Mouse (Mus musculus) ovary, postnatal 10 days (tissue): Measurements from ENCODE around the gene Olfr980.
"Not testable (repeated sequence)": the region's sequence is repeated elsewhere in the genome, so short reads cannot be mapped to it uniquely, and the experiment has no call there.

Experiments used
- DNase-seq: peaks from one replicate; pipeline ENCODE4 v3.0.0; 2022; ENCODE audit warnings: low spot score

Olfr980 gene

DNA sequence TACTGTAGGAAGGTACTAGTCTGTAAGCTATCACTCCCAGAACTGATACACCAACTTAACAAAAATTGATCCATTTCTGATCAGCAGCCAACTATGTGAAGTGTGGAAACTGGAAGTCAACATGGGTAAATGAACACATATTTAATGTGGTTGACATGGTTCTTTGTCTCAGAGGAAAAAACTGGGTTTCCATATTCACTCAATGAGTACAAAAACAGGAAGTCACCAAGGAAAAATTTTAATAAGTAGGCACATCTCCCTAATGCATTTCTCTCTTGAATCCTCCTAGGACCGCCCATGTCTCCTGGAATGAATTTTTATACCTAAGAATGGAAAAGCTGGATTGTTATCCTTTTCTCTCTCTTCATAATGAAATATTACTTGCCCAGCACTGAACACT is at the start of gene Olfr980:
TSS of gene Olfr980 (minus strand) at position 101 of the 400 bp plus-strand sequence.
- DNase-seq, result no peak

DNA sequence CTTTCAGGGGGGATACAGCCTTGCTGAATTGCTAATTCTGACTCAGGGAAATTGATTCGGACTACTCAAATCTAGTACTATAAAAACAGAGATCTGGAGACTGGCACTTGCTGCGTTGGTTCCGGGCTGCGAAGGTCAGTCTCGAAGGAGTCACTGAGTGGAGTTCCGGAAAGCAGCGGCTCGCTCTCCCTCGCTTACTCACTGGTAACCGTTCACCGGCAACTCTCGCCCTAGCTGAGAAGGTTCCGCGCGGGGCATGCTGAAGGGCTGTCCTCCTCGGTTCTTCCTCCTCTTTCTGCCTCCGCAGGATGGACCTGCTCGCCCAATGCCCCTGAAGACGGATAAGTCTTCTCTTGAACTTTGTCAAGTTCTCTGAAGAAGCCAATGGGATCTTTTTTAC is 40.8 kb upstream of the Olfr980 start:
- no peak for DNase-seq

DNA sequence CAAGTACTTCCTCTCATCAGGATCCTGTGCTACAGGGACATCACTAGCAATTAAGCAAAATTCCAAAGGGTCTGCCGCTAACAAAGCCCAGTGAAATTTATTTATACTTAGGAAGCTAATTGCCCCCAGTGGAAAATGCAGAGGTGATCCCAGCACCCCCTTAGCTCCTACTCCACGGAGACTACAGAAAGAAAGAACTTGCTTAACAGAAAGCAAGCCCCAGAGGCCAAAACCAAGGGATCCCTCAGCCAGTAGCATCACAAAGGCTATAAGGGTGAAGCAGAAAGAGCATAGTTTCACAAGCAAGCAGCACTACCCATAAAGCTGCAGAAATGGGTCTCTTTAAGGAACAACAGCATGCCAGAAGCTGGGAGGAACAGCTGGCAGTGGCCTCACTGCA is 11.8 kb upstream of the Olfr980 start, which contains the start of gene Olfr981:
TSS of gene Olfr981 (plus strand) at position 301 of the 400 bp plus-strand sequence.
- DNase-seq, result no peak

DNA sequence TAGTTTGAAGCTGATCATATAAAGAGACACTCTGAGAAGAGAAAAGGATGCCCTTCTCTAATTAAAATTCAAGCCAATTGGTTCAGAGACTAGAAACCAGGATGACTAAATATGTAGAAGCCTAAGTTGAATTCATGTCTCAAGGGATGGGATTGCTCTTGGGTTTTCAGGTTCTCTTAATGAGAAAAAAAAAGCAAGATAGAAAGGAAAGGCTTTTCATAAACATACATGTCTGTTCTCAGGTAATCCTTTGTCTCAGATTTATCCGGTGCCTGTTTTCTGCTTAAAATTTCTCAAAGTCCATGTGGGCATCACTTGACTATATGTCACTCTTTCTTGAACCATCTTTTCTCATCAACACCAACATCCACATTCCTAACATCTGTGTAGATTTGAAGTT is 6.0 kb downstream of the Olfr980 start, which contains the start of gene Olfr979:
TSS of gene Olfr979 (minus strand) at position 101 of the 400 bp plus-strand sequence.
- DNase-seq, result no peak

DNA sequence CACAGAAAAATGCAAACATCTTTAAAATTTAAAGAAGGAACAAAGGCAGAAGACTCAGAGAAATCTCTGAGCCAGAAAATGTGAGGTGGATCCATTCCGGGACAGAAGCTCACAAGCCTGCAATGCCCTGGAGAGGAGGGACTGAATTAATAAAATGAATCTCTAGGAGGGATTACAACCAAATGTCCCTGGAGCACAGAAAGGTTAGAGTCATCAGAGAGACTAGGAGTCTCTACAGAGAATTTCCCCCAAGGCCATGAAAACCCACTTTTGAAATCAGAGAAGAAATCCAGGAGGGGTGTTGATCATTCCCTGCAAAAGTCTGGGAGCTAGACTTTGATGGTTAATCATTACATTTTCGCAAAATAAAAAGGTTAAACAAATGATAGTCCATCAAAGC is 17.6 kb downstream of the Olfr980 start, which contains the start of gene Olfr978:
TSS of gene Olfr978 (plus strand) at position 301 of the 400 bp plus-strand sequence.
- no peak for DNase-seq

DNA sequence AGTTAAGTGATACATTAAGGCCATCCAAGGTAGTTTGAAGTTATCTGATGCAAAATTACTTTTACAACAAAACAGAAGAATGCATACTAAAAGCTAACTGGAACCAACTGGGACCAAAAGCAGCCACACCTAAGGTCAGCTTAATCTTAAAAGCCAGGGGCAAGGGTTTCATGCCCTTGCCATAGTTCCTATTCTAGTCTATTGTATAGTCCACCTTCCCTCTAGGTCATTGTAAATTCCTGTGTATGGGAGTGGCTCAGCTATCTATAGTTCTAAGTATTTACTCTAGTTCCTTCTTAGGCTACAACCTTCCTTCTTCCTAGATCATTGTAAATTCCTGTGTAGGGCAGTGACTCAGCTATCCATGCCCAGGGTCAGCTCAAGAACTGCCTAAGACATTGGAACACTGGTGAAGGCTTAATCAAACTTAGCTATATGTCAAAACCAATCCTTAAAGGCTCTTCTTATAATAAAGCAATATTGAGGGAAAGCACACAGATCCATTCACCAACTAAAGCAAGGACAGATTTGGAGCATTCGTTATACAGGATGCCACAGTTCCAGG is 32.7 kb downstream of the Olfr980 start:
- DNase-seq, result not testable (repeated sequence)

DNA sequence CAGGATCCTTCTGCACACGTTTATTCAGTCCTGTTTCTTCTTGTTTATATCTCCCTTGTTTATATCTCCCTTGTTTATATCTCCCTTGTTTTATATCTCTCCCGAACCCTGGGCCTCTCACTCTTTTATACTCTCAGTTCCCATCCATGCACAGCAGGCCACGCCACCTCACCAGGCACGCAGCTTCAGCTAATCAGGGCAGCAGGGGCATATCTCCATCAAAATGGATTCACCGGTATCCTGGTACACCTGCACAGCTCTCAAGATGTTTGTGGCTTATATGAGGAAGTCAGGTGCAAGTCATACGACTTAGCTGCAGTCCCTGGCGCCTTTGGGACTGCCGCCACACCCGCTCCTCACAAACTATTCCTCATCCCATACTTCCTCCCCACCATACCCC is 48.3 kb downstream of the Olfr980 start, which contains the start of gene Olfr976:
TSS of gene Olfr976 (minus strand) at position 101 of the 400 bp plus-strand sequence.
- not testable (repeated sequence) for DNase-seq
